Mouse (Mus musculus): ENCODE results near the gene Relb.

Relb gene

DNA sequence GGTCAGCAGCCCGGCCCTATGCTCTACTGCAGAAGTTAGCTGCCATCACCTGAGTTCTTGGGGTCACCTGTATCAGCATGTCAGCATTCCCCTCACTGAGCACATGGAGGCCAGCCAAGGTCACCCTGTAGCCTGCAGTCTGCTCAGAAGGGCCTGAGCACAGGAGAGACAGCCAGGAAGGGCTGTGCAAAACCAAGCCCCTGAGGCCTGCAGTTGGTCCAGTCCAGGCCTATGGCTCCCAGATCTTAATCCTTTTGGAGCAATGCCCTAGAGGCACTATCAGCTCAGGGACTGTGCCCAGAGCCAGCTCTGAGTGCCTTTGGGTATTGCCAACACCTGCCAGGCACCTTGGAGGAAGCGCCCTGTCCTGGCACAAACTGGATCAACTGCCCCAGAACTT, 72.2 kb downstream of the Relb start:
- DNase-seq (ENCODE audit: extremely low spot score): no peak
